Mouse (Mus musculus) intestine, embryonic 16.5 days (tissue): Measurements from ENCODE around the gene Ccl8. TPM values are rescaled to one million over a fixed set of nuclear protein-coding genes. Genes with fewer than 3 reads are reported as not detected.

Experiments
- ATAC-seq: fragments of 200-750 bp; cut with Nextera tagmentation; 2 replicates; pipeline ENCODE4 v1.8.0; 2017; ENCODE audit warnings: moderate TSS enrichment, moderate library complexity
- H3K27ac ChIP-seq: fragments of 300-500 bp; sonication (generic); 2 replicates; pipeline ENCODE4 v1.5.1; 2014; ENCODE audit warnings: mild to moderate bottlenecking, low read length
- H3K27me3 ChIP-seq: fragments of 300-500 bp; sonication (generic); replicated peaks from 2 replicates; pipeline ENCODE4 v1.6.1; 2014; ENCODE audit warnings: low read length, control low read depth, mixed read lengths; ENCODE audit not compliant: control insufficient read depth, insufficient read depth
- H3K36me3 ChIP-seq: fragments of 300-500 bp; sonication (generic); 2 replicates; pipeline ENCODE4 v1.6.1; 2014; ENCODE audit warnings: low read length, control low read depth; ENCODE audit not compliant: control insufficient read depth, insufficient read depth
- H3K4me1 ChIP-seq: fragments of 300-500 bp; sonication (generic); 2 replicates; pipeline ENCODE4 v1.6.1; 2014; ENCODE audit warnings: low read length, control low read depth, mixed read lengths; ENCODE audit not compliant: control insufficient read depth, insufficient read depth
- H3K4me2 ChIP-seq: fragments of 300-500 bp; sonication (generic); 2 replicates; pipeline ENCODE4 v1.6.1; 2014; ENCODE audit warnings: low read depth, low read length, control low read depth
- H3K4me3 ChIP-seq: fragments of 300-500 bp; sonication (generic); 2 replicates; pipeline ENCODE4 v1.5.1; 2014; ENCODE audit warnings: mild to moderate bottlenecking, low read length
- H3K9ac ChIP-seq: fragments of 300-500 bp; sonication (generic); 2 replicates; pipeline ENCODE4 v1.6.1; 2014; ENCODE audit warnings: low read depth, low read length
- H3K9me3 ChIP-seq: fragments of 300-500 bp; sonication (generic); 2 replicates; pipeline ENCODE4 v1.6.1; 2016; ENCODE audit warnings: low read length, control low read depth; ENCODE audit not compliant: control insufficient read depth
- WGBS: fragments of 180-500 bp; shearing (Covaris S2); extraction: QIAGEN DNeasy Blood & Tissue Kit; methylation state at CpG from one replicate; pipeline ENCODE4 v1.1.7; 2014; 5-methylcytosine and 5-hydroxymethylcytosine counted together
- polyA plus RNA-seq: library from polyadenylated mRNA; unstranded; fragments of >200 nt; fragmentation: Nextera tagmentation; extraction: Ambion mirVana; gene quantifications from 2 replicates; pipeline ENCODE4 v1.2.1, GENCODE M21; 2015

The Ccl8 gene
- polyA plus RNA-seq, 1 experiment from 2014 or later = not detected

DNA sequence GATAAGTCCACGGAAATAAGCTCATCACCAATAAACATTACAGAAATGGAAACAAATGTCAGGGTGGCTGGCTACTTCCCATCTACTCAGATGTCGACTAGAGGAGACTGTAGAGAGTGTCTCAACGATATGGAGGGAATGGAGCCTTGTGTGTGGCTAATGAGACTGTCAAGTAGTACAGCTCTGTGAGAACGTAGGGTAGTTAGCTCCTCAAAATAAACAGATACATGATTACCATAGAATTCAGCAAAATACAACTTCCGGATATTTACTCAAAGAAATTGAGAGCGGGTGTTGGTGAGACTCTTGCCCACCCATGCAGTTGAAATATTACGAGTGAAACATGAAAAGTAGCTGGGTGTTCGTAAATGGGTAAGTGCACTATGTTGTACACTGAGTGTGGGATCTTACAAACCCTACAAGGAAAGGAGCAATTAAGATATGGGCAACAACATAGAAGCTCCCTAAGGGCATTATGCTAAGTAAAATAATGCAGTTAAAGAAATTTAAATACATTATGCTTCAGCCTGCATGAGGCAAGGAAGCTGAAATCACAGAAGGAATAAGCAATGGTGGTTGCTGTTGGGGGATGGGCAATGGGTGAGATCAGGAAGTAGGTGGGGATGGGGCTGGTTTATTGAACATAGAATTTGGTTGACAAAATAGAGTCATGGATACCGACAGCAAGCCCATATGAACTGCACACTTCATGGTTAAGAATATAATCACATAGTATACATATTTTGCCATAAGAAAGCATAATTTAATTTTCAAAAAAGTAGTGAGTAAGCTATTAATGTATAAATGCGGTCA is 15.3 kb upstream of the Ccl8 start:
- peak overlapping the region; percentile 51 for H3K27ac ChIP-seq
- no peaks in the 10 kb centered on the region for H3K4me1 ChIP-seq
- no peaks in the 10 kb centered on the region for H3K27me3 ChIP-seq
- H3K9ac ChIP-seq = no peak overlapping the region
- no peaks in the 10 kb centered on the region for H3K9me3 ChIP-seq
- no peak overlapping the region for H3K4me2 ChIP-seq
- no peak overlapping the region for H3K4me3 ChIP-seq
- no peaks in the 10 kb centered on the region for H3K36me3 ChIP-seq
- WGBS = 66% methylated on average over 10 of the region's 10 CpGs
- ATAC-seq = peak; percentile 83

DNA sequence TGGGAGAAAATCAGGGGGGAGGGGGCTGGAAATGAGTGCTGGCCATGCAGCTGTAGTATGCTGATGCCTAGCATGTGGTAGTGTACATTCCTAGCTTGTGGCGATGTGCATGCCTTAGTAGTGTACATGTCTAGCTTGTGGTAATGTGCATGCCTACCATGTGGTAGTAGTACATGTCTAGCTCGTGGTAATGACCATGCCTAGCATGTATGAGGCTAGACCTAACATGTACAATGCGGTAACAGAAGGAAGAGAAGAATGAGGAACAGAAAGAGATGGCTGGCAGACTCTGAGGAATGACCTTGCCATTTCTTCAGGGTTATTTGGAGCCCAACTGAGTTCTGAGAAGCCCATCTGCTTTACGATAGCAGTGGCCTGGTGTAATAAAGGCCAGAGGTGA is 13.9 kb upstream of the Ccl8 start:
- ATAC-seq = no peak
- WGBS = 81% methylated on average over 4 of the region's 4 CpGs
- Histone ChIP-seq H3K36me3 (no peaks in the 10 kb centered on the region), H3K4me2 (no peak overlapping the region), H3K9ac (no peak overlapping the region), H3K27ac (peak overlapping the region; percentile 51; the same call in 1 of the 2 replicates), H3K9me3 (no peaks in the 10 kb centered on the region), H3K27me3 (no peaks in the 10 kb centered on the region), H3K4me3 (no peak overlapping the region), H3K4me1 (no peaks in the 10 kb centered on the region)

DNA sequence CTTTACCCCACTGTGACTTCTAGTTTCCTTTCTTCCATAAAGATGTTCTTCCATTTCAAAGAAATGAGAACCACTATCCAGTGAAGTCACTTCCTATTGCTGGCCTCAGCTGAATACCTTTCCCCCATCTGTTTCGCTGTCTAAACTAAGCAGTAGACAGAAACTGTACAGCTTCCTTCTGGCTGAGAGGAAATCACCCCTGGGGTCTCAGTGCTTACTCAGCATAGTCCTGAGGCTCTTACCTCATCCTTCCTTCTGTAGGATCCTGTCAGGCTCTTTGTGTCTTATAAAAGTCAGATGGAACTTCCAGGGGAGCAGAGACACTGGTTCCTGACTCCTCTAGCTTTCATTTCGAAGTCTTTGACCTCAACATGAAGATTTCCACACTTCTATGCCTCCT is 13.5 kb upstream of the Ccl8 start, which contains the start of gene Ccl12:
TSS of gene Ccl12 (plus strand) at position 317 of the 400 bp plus-strand sequence.
- Histone ChIP-seq H3K4me1 (no peaks in the 10 kb centered on the region), H3K36me3 (no peaks in the 10 kb centered on the region), H3K9ac (no peak within 1 kb of the TSS), H3K27ac (peak within 1 kb of the TSS; percentile 51; the same call in 1 of the 2 replicates), H3K9me3 (no peaks in the 10 kb centered on the region), H3K27me3 (no peaks in the 10 kb centered on the region), H3K4me3 (no peak within 1 kb of the TSS), H3K4me2 (no peak within 1 kb of the TSS)
- 74% methylated on average over 2 of the region's 2 CpGs for WGBS
- ATAC-seq = no peak

DNA sequence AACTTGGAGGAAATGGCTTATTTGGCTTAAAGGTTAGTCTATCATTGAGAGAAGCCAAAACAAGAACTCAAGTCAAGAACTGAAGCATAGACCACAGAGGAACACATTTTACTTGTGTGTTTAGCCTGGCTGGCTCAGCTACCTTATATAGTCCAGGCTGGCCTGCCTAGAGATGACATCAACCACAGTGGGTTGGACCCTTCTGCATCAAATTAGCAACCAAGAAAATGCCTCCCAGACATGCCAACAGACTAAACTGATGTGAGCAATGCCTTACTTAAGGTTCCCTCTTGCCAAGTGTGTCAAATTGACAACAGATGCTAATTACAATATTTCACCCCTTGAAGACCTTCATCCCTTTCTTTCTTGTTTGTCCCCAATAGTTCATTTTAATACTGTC is 5.4 kb upstream of the Ccl8 start:
- no peaks in the 10 kb centered on the region for H3K27me3 ChIP-seq
- no peak overlapping the region for H3K9ac ChIP-seq
- H3K4me2 ChIP-seq = no peak overlapping the region
- ATAC-seq = no peak
- no peak overlapping the region for H3K27ac ChIP-seq
- H3K36me3 ChIP-seq = no peaks in the 10 kb centered on the region
- no peak overlapping the region for H3K4me3 ChIP-seq
- H3K4me1 ChIP-seq = no peaks in the 10 kb centered on the region
- H3K9me3 ChIP-seq = no peaks in the 10 kb centered on the region

DNA sequence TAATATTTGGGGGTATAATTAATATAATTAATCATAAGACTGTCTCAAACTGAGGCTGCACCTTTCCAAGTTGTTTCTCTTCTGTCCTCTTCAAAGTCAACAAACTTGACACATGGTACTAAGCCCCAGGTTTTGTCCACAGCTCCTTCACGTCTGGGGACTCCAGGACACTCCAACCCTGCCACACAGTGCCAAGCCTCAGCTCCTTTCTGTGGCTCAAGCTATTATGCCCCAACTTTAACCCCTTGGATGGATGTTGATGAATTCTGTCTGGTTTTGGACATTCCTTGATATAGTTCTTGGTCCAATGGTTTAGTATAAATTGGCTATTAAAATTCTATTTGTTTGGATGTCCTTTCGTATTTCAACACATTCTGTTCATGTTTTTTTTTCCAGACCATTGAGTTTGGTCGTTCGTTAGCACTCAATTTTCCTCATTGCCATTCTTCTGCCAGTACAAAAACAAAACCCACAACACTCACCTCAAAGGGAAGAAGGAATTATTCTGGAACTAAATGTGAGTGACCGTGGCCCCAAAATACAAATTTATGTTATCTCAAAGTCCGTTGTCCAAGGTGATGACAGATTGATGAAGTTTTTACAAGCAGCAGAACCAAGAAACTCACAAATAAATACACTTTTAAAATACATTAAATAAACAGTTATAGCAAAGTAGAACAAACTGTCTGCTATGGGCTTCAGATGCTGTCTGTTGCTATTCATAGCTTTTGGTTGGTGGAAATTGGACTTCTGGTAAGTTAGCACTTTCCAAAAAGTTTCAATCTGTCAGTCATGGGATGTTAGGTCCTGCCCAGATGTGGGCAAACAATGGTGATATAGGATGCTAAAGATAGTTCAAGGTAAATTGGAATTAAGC is 4.4 kb upstream of the Ccl8 start:
- no peak for ATAC-seq
- H3K4me3 ChIP-seq = no peak overlapping the region
- no peak overlapping the region for H3K27ac ChIP-seq
- H3K9ac ChIP-seq = no peak overlapping the region
- no peaks in the 10 kb centered on the region for H3K27me3 ChIP-seq
- no peaks in the 10 kb centered on the region for H3K9me3 ChIP-seq
- H3K36me3 ChIP-seq = no peaks in the 10 kb centered on the region
- WGBS = 74% methylated on average over 6 of the region's 6 CpGs
- no peak overlapping the region for H3K4me2 ChIP-seq
- no peaks in the 10 kb centered on the region for H3K4me1 ChIP-seq

DNA sequence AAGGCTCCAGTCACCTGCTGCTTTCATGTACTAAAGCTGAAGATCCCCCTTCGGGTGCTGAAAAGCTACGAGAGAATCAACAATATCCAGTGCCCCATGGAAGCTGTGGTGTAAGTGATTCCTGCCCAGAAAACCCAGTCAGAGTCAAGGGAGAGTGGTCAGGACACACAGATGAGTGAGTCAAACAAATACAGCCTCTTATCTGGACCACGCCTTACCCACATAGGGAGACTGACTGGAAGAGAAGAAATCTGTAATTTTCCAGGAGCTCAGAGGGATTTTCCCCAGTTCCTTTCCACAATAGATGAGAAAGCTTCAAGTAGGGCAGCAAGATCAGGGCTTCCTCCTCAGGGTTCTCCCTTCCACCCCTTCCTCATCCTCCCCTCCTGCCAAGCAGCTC is 1.1 kb downstream of the Ccl8 start:
- Histone ChIP-seq H3K4me1 (no peaks in the 10 kb centered on the region), H3K27me3 (no peaks in the 10 kb centered on the region), H3K9me3 (no peaks in the 10 kb centered on the region), H3K9ac (no peak overlapping the region), H3K4me3 (no peak overlapping the region), H3K4me2 (no peak overlapping the region), H3K36me3 (no peaks in the 10 kb centered on the region), H3K27ac (no peak overlapping the region)
- 72% methylated on average over 3 of the region's 3 CpGs for WGBS
- ATAC-seq = no peak

DNA sequence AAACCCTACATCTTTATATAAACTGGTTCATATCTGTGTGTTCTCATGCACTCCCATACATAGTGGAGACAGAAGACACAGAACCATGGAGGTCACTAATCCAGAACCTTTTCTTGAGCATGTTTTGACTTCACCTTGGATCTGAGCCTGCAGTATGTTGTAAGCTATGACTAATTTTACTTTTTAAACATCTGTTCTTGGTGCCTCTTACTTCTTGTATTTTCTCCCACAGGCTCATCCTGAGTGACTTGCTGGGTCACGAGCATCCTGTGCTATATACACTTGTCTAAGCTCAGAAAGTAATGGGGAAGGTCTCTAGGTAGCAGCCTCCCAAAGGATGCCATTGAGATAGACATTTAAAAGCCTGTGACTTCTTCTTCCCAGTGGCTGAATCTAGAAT is 18.0 kb downstream of the Ccl8 start:
- no peak overlapping the region for H3K4me2 ChIP-seq
- H3K36me3 ChIP-seq = no peaks in the 10 kb centered on the region
- H3K4me1 ChIP-seq = no peaks in the 10 kb centered on the region
- ATAC-seq = no peak
- H3K9ac ChIP-seq = no peak overlapping the region
- 82% methylated on average over 1 of the region's 1 CpGs for WGBS
- no peaks in the 10 kb centered on the region for H3K27me3 ChIP-seq
- H3K4me3 ChIP-seq = no peak overlapping the region
- H3K27ac ChIP-seq = no peak overlapping the region
- H3K9me3 ChIP-seq = no peaks in the 10 kb centered on the region

DNA sequence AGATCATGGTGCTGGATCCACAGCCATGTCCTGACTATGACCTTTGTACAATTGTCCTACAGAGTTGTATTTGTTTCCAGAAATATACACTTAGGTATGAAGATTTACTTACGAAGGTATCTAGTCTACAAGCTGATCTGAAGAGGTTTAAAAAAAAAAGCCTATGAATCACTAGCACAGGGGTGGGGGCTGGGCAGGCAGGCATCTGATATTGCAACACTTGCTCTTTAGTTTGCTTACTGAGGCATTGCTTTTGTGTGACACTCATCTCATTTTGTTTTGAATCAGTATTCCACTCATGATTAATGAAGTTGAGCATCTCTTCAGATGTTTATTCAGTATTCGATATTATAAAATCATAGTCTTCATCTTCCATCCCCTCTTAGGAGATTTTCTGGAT is 21.2 kb downstream of the Ccl8 start:
- Histone ChIP-seq H3K4me1 (peaks cover 3% of the 10 kb centered on the region; the same call in 1 of the 2 replicates), H3K27ac (no peak overlapping the region), H3K9me3 (no peaks in the 10 kb centered on the region), H3K27me3 (no peaks in the 10 kb centered on the region), H3K9ac (no peak overlapping the region), H3K4me2 (no peak overlapping the region), H3K36me3 (no peaks in the 10 kb centered on the region), H3K4me3 (no peak overlapping the region)
- no peak for ATAC-seq
- WGBS = 91% methylated on average over 2 of the region's 2 CpGs

DNA sequence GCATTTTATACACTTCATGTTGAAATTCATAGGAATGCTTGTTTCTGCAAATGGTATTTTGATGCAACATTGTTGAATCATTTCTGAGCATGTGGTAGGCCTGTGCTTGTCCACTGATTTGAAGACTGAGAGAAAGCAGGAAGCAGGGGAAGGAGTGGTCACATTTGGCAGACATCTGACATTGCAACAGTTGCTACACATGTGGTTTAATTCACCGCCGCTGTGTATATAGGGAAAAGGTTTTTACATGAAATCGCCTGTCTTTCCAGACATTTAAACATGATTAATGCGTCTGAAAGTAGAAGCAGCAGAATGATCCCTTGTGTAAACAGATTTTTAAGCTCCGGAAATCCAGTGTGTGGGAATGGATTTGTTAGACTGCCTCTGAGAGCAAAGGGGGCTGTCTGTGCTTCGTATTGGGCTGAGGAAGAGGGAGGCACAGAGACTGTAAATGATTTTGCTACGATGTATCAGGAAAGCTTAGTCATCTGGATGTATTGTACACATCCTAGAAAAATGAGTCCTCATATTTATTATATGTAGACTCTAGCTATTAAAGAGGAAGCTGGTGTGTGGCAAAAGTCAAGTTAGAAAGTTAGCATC is 24.6 kb downstream of the Ccl8 start:
- Histone ChIP-seq H3K4me2 (no peak overlapping the region), H3K27me3 (no peaks in the 10 kb centered on the region), H3K4me1 (peaks cover 3% of the 10 kb centered on the region; the same call in 1 of the 2 replicates), H3K4me3 (no peak overlapping the region), H3K9me3 (no peaks in the 10 kb centered on the region), H3K9ac (no peak overlapping the region), H3K36me3 (no peaks in the 10 kb centered on the region), H3K27ac (peak overlapping the region; percentile 73)
- WGBS = 23% methylated on average over 7 of the region's 7 CpGs
- ATAC-seq = peak; percentile 80
